Mouse (Mus musculus) adipose tissue, adult 10 weeks (tissue): ENCODE data around the gene Abcg3. TPM values are rescaled to one million over a fixed set of nuclear protein-coding genes. Genes with fewer than 3 reads are reported as not detected.

Experiments used
- polyA plus RNA-seq: library from polyadenylated mRNA; stranded (reverse); fragments of 350-450 nt; fragmentation: Illumina TruSeq; extraction: RNeasy Lipid Tissue Mini Kit (QIAGEN cat#74804); gene quantifications from one replicate; pipeline ENCODE4 v1.2.3, GENCODE M21; 2014; ENCODE audit warnings: low read depth, low replicate concordance

The Abcg3 gene
- 1.4 TPM for polyA plus RNA-seq

DNA sequence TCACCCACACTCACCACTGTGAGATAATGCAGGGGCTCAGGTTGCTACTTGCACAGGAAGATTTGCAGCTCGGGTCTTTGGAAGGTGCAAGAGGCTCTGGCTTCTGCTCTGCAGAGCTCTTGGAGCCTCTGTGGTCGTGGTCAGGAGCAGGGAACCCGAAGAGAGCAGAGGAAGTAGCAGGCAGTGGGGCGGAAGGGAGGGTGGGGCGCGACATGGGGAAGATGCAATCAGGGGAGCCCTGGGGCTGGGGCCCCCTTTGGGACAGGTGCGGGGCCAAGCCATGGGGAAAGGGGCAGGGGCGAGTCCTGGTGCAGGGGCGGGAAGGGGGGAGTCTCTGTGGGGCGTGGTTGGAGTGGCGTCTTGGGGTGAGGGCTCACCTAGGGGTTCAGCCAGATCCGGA, at the start of gene Abcg3:
TSS of gene Abcg3 (minus strand) at position 184 of the 400 bp plus-strand sequence.

Other genes starting within 250 kb of the Abcg3 start
- 3.4 TPM for gene Zfp951, start 122.6 kb downstream of the Abcg3 start, polyA plus RNA-seq
- gene Gbp9, start 156.8 kb upstream of the Abcg3 start, polyA plus RNA-seq: 13.0 TPM
- 2.9 TPM for gene Gbp8, start 156.8 kb upstream of the Abcg3 start, polyA plus RNA-seq
- 14.3 TPM for gene Gbp4, start 156.9 kb upstream of the Abcg3 start, polyA plus RNA-seq